Comparison of ENCODE assay signal across 7 mouse cellular contexts in genomic region chr19:21882110-21882940, GRCm38 (mm10).
DNase-seq lines count a peak whose midpoint lies in the region; ATAC-seq and TF ChIP-seq lines count a peak whose summit lies in the region.

No protein-coding gene starts in this region.

- no peaks in the 10 kb centered on the region for H3K36me3 ChIP-seq in embryonic facial prominence, embryonic 12.5 days
- no peaks in the 10 kb centered on the region for H3K36me3 ChIP-seq in lung, embryonic 14.5 days (ENCODE audit: insufficient read depth)
- H3K36me3 ChIP-seq in thymus, adult 2 months (ENCODE audit: control insufficient read depth, insufficient read depth, low read length): no peaks in the 10 kb centered on the region

- peaks cover 4% of the 10 kb centered on the region; the same call in 1 of the 2 replicates for H3K4me1 ChIP-seq in embryonic facial prominence, embryonic 12.5 days
- H3K4me1 ChIP-seq in lung, embryonic 14.5 days (ENCODE audit: insufficient read depth): peaks cover 7% of the 10 kb centered on the region
- no peaks in the 10 kb centered on the region for H3K4me1 ChIP-seq in thymus, adult 2 months (replicated peaks; ENCODE audit: control insufficient read depth, insufficient read depth, low read length)

- TF ChIP-seq CTCF in lung, embryonic 14.5 days (IDR thresholded peaks at IDR 0.05; ENCODE audit: low read depth): no peak
- no peak for TF ChIP-seq CTCF in thymus, adult 2 months (IDR thresholded peaks at IDR 0.05; ENCODE audit: borderline replicate concordance, control insufficient read depth, extremely low read depth, insufficient read depth, low read length, poor library complexity)

- ATAC-seq in embryonic facial prominence, embryonic 12.5 days (ENCODE audit: insufficient number of reproducible peaks, insufficient read depth, low FRiP score, low TSS enrichment): no peak
- peak; percentile 80; the same call in 1 of the 2 replicates for ATAC-seq in lung, embryonic 14.5 days (ENCODE audit: insufficient read depth)

- H3K9me3 ChIP-seq in embryonic facial prominence, embryonic 12.5 days: no peaks in the 10 kb centered on the region
- no peaks in the 10 kb centered on the region for H3K9me3 ChIP-seq in lung, embryonic 14.5 days (ENCODE audit: low read depth, low read length)

- intact Hi-C loops in heart, postnatal 36 days (cut with DNase I): loop anchor here (1.0 to 5.0 kb wide), 3 partner anchors 31 to 78 kb away; no protein-coding TSS in a partner anchor

- peak overlapping the region; percentile 57 for H3K27ac ChIP-seq in embryonic facial prominence, embryonic 12.5 days
- H3K27ac ChIP-seq in lung, embryonic 14.5 days (ENCODE audit: low read depth): peak overlapping the region; percentile 72
- no peak overlapping the region for H3K27ac ChIP-seq in thymus, adult 2 months (ENCODE audit: control insufficient read depth, insufficient read depth, low read length)

- peak; percentile 42 for DNase-seq in adrenal gland, postnatal 10 days
- DNase-seq in heart, postnatal 36 days: peak; percentile 50 to 63
- DNase-seq in lung, embryonic 14.5 days: peak; percentile 86
- DNase-seq in thymus, postnatal 14 days: no peak
- no peak for DNase-seq in thymus, adult 2 months
- no peak for DNase-seq in T-cell, adult 2 months (ENCODE audit: low spot score)

- 24% methylated on average over 8 of the region's 8 CpGs for WGBS in embryonic facial prominence, embryonic 12.5 days
- WGBS in lung, embryonic 14.5 days: 16% methylated on average over 8 of the region's 8 CpGs
- 91% methylated on average over 8 of the region's 8 CpGs for WGBS in thymus, adult 2 months

- no peaks in the 10 kb centered on the region for H3K27me3 ChIP-seq in embryonic facial prominence, embryonic 12.5 days
- H3K27me3 ChIP-seq in lung, embryonic 14.5 days (ENCODE audit: insufficient read depth, low read length): no peaks in the 10 kb centered on the region
- no peaks in the 10 kb centered on the region for H3K27me3 ChIP-seq in thymus, adult 2 months (ENCODE audit: control insufficient read depth, insufficient read depth, low read length)

- H3K4me2 ChIP-seq in embryonic facial prominence, embryonic 12.5 days (replicated peaks): no peak overlapping the region
- peak overlapping the region; percentile 2; the same call in 1 of the 2 replicates for H3K4me2 ChIP-seq in lung, embryonic 14.5 days

- H3K9ac ChIP-seq in embryonic facial prominence, embryonic 12.5 days: no peak overlapping the region
- no peak overlapping the region for H3K9ac ChIP-seq in lung, embryonic 14.5 days

- no peak overlapping the region for H3K4me3 ChIP-seq in embryonic facial prominence, embryonic 12.5 days
- H3K4me3 ChIP-seq in lung, embryonic 14.5 days (ENCODE audit: low read depth, low read length): no peak overlapping the region
- no peak overlapping the region for H3K4me3 ChIP-seq in thymus, adult 2 months (ENCODE audit: control insufficient read depth, insufficient read depth, low read length)

- no peak for TF ChIP-seq POLR2A in thymus, adult 2 months (IDR thresholded peaks at IDR 0.05; ENCODE audit: control insufficient read depth, extremely low read depth, insufficient read depth, low read length, poor library complexity)

Comparison
In these comparisons a context has a peak if more than half of its experiments do, and no peak if none do; other contexts are left out.
1. DNase-seq: peak in adrenal gland, postnatal 10 days (single experiment), heart, postnatal 36 days (2 of 2) and lung, embryonic 14.5 days (single experiment); none in thymus, postnatal 14 days (single experiment), thymus, adult 2 months (single experiment) and T-cell, adult 2 months (single experiment).